Mouse (Mus musculus): ENCODE results near the gene Otos.

DNA sequence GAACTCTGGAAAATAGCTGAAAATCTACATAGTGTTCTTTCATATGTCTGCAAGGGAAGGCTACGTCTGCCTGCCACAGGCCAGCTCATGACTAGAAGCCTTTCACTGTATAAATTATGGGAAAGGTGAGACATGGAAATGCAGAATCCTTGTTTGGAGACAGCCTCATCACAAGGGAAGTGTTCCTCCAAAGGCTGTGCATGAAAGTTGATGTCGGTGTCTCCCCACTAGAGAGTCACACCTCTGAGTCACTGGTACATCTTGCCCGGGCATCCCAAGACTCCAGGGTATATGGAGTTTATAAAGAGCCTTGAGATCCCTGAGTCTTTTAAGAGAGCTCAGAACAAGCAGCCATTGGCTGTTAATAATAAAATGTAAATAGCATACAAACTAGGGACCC, 4.5 kb upstream of the Otos start:
- TF ChIP-seq CTCF (conservative IDR thresholded peaks at IDR 0.05; ENCODE audit: low read length): no peak
- TF ChIP-seq POU5F1 (IDR thresholded peaks at IDR 0.05; ENCODE audit: borderline replicate concordance, low read length): no peak
- TF ChIP-seq NANOG (IDR thresholded peaks at IDR 0.05; ENCODE audit: borderline replicate concordance, low read length): no peak

Data from E14TG2a.4 (cell line).